Mouse (Mus musculus) spleen, postnatal 36 days (tissue): Measurements from ENCODE around the gene Tmem63a.
"Not testable (repeated sequence)": the region's sequence is repeated elsewhere in the genome, so short reads cannot be mapped to it uniquely, and the experiment has no call there.

Source experiments
- DNase-seq, 2 experiments: peaks; one replicate each; pipeline ENCODE4 v3.0.0; 2022; ENCODE audit warnings: low spot score in 2 of 2, mixed read lengths in 1 of 2

Tmem63a gene

DNA sequence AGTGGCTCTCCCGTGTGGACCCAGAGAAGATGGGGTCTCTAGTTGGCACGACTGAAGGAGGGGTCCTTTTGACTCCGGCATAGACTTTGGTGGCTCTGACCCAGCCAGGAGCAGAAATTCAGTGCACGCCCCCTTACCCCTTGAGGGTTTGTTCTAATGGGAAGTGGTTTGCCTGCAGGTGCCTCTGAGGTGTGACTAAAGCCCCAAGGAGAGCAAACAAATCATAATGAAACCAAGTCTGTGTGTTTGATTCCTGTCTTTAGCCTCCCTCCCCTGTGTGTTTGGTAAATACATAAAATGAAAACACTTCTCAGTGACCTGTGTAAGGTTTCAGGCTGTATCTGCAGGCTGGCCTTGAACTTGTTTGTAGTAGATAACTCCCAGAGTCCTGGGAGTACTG lies 15.9 kb upstream of the Tmem63a start:
- peak; percentile 46 to 57 for DNase-seq

DNA sequence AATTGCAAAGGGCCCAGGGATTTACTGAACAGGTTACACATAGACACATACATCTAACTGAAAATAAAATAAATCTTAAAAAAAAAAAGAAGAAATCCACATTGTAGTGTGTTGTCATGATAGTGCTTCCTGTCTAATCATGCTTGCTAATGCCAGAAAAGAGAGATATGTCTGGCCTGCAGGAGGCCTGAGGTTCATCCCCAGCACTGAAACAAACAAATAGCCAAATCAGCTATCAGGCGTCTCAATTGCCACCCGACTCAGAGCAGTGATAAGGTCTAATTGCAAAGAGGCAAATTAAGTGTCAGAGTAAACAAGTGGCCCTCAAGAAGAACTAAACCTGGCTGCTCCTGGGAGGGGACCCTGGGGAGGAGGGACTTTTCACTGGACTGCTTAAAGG lies 12.5 kb upstream of the Tmem63a start:
- no peak for DNase-seq

DNA sequence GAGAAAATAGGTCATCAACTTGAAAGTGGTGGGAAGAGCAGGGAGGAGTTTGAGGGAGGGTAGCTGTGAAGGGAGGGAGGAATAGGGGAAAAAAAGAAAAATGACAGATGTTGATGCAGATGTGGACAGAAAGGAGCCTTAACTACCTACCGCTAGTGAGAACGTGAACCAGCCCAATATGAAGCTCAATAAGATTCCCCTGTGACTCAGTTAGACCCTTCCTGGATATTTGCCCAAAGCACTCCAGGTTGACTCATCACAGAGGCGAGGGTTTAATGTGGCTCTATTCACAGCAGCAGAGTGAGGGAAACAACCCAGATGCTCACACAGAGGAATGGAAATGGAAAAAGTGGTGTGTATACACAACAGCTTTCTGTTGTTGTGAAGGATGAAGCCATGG lies 11.0 kb upstream of the Tmem63a start:
- no peak for DNase-seq

- no peak for DNase-seq
These were observed 8.5 kb upstream of the Tmem63a start for GRCm38 (mm10) chr1:180933659-180934058.

DNA sequence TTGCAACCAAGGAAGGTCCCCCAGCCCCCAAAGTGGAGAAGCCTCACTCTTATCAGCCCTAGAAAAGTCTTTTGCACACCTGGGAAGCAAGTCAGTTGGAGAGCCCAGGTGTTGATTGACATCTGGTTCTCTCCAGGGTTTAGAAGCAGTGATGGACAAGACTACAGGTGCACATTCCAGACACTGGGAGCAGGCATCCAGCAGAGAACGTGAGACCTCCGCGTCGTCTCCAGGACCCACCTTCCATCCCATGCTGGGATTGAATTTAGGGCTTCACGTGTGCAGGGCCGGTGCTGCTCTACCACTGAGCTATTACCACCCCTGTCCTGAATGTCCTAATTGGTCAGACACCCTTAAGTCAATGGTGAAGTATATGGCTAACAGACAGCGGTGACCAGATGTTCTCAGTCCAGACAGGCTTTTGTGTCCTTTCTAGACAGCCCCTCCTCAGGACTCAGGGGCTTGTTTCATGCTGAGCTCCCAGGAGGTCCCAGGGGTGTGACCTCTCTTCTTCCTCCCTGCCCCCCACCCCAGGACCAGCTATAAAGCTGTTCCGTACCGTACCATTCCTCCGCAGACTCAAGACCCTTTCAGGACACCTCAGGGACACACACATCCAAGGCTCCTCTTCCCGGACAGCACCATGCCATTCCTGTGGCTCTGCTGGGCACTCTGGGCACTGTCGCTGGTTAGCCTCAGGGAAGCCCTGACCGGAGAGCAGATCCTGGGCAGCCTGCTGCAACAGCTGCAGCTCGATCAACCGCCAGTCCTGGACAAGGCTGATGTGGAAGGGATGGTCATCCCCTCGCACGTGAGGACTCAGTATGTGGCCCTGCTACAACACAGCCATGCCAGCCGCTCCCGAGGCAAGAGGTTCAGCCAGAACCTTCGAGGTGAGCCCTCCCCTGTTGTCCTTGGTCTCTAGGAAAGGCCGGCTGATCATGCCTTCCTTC lies 7.4 kb upstream of the Tmem63a start, which contains the start of gene Lefty1:
Lefty1 (plus strand) TSS at position 556 of the 953 bp plus-strand sequence.
- no peak for DNase-seq

DNA sequence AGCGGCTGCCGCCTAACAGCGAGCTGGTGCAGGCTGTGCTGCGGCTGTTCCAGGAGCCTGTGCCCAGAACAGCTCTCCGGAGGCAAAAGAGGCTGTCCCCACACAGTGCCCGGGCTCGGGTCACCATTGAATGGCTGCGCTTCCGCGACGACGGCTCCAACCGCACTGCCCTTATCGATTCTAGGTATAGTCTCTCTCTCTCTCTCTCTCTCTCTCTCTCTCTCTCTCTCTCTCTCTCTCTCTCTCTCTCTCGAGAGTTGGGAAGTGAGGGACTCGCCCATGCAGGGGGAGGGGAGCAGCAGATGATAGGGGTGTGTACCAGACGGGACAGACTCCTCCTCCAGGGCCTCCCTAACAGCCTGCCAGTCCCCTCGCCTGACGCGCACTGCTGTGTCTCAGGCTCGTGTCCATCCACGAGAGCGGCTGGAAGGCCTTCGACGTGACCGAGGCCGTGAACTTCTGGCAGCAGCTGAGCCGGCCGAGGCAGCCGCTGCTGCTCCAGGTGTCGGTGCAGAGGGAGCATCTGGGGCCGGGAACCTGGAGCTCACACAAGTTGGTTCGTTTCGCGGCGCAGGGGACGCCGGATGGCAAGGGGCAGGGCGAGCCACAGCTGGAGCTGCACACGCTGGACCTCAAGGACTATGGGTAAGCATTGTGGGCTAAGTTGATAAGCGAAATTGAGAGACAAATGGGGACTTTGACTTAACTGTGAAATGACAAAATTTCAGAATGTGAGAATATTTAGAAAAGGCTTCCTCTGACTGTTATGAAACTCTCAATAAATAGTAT lies 5.3 kb upstream of the Tmem63a start:
- DNase-seq, result not testable (repeated sequence)

- DNase-seq, result not testable (repeated sequence)
These were observed 4.5 kb upstream of the Tmem63a start for GRCm38 (mm10) chr1:180937631-180938030.

DNA sequence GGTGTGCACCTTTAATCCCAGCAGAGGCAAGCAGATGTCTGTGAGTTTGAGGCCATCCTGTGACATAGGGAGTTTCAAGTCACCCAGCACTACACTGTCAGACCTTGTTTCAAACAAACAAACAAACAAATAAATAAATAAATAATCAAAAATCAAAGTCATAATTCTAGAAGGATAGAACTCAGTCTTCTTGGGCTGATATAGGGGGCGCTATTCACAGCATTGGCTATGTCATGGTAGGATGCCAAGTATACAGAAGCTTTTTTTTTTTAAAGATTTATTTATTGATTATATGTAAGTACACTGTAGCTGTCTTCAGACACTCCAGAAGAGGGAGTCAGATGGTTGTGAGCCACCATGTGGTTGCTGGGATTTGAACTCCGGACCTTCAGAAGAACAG lies 3.4 kb upstream of the Tmem63a start:
- not testable (repeated sequence) for DNase-seq

DNA sequence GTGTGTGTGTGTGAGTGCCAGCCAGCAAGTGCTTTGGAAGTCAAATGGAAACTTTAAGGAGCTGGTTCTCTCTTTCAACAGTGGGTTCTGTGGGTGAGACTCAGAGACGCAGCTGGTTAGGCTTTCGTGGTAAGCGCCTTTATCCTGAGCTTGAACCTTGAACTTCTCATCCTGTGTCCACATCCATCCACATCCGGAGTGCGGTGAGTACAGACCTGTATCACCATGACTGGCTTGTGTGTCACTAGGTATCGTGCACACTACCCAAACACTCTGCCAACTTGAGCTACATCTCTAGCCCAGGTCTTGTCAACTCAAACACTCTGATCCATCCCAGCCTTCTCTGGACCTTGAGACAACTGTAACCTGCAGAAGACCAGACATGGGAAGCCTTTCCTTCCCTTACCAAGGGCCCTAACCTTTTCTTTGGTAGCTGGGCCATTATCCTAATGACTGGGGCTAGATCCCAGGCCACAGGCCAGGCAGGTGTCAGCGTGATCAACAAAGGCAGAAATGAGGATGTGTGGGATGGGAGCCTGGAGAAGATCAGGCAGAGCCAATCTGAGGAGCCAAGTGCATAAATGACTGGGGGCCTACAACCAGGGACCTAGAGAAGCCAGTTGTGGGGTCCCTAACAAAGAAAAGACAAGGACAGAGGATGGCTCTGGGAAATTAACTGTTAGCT lies 1.2 kb upstream of the Tmem63a start:
- DNase-seq, result no peak

DNA sequence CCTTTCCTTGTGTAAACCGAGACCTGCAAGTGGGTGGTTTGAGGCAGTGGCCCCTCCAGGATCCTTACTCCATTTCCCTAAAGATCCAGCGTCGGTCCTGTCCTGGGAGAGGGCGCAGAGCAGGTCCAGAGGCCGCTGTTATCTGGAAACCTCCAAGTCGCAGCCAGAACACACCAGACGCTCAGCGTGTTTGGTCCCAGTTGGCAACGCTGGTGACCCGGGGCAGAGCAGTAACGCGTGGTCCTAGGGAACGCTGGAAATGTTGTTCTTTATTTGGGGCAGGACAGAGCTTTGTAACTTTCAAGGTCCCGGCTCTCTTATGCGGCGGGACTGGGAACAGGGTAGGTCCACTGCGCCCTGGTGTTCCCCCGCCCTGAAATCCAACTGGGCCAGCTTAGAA lies 418 bp upstream of the Tmem63a start:
- DNase-seq, result no peak

- DNase-seq, result no peak
These were observed 994 bp downstream of the Tmem63a start for GRCm38 (mm10) chr1:180943032-180943644.

DNA sequence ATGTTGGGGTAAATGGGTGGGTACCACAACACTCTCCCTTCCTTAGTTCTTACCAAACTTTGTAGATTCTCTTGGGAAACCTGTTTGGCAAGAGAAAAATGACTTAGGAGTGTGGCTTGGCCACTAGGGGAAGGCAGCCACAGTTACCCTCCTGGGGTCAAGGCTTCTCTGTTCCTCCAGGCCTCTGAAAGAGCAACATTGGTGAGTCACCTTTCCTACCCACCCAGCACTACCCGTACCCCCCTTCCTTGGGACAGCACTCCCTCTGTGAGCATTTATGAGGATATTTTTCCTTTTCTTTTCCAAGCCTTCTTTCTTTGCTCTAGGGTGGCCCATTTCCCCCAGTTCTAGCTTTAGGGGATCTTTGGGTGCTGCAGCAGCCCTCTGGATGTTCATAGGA lies 1.8 kb downstream of the Tmem63a start:
- DNase-seq, result no peak

DNA sequence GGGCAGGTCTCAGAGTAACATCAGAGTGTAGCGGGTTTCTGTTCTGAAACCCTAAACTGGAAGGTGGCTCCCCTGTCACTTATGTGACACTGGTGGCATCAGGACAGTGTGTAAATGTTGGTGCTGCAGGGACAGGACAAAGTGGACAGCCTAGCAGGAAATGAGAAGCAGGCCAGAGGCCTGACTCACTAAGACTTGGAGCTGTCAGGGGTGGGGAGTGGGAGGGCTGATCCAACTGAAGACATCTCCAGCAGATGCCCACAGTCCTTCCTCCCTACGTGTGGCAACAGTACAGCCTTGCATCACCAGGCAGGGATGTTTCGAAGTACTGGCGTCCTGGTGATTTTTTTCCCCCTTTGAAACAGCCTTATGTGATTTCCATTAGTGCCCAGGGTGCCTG lies 2.4 kb downstream of the Tmem63a start:
- DNase-seq, result no peak

DNA sequence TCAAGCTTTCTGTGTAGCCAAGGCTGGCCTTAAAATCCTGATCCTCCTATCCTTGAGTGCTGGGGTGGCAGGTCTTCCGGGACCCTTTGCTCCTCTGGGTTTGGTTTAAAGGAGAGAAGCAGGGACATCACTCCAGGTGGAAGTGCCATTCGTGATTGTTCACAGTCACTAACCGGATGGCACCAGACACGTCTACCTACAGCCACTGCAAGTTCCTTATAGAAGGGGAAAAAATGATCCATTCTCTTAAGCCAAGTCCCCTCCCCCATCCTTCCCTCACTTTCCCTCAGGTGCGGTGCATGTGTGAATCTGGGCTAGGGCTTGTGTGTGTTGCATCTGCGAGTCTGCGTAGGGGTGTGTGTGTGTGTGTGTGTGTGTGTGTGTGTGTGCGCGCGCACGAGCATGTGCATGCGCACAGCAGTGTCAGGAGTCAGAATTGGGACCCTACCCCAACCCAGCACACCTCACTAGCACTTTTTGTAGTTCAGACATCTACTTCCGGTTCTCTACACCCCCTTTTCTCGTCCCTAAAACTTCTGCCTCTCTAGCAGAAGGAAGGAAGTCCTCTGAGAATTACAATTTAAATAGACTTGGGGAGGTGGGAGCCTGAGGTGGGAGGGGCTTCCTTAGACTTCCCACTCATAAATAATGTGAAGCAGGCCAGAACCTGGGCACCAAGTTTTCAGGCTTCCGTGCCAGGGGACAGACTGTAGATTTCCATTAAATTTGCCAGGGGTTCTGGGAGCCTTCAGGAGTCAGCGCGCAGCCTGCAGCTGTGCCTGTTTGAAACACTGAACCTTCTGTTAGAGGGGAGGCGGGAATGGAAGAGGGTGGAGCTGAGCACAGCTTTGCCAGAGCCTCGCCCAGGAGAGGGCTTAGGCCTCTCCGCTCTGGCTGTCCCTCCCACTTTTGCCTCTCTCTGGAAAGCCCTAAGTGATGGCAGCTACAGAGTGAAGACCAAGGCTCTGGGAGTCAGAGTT lies 3.1 kb downstream of the Tmem63a start:
- no peak for DNase-seq

GRCm38 (mm10) chr1:180946448-180946847 lies 4.3 kb downstream of the Tmem63a start:
- no peak for DNase-seq

DNA sequence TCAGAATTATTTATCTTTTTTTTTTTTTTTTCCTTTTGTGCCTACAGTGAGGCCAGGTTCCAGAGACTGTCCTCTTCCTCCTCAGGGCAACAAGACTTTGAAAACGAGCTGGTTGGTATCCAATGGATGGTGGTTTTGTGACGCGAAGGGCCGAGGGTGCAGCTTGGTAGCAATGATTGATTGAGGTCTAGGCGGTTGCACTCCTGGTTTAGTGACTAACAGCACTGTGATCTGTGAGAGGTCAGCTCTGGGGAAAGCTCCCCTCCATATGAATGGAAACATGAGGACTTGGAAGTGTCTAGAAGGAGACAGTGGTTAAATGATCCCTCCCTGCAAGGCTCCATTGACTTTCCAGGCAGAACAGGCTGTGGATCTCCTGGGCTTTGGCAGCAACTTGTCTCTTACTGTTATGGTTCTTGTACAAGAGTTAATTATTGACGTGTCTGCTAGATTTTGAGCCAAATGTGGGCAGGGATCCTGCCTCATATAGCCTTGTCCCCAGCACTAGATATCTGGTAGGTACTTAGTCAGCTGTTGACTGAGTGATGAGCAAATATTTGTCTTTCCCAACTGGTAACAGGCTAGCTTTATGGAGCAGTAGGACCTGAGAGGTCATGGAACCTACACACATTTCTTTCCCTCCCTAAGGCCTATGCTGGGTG lies 10.1 kb downstream of the Tmem63a start:
- DNase-seq, result no peak

DNA sequence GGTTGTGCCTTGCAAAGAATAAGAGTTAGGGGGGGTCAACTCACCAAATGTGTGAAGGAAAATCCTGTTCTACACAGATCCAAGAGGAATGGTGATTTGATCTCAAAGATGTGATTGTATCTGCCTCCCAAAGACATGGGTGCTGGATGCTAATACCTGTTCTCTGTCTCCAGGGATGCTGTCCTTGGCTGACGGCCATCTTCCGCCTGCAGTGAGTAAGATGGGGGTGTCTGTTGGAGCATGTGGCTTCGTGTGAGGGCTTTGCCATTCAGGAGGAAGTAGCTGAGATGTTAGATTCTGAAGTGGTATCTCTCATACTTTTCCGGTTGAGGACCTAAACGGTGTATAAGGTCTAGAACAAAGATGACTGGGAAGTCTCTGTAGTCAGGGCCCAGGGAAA lies 10.7 kb downstream of the Tmem63a start:
- DNase-seq, result no peak

- no peak for DNase-seq
These were observed 14.3 kb downstream of the Tmem63a start for GRCm38 (mm10) chr1:180956401-180956800.

- peak in 1 of 2 experiments; percentile 47 for DNase-seq
These were observed 14.8 kb downstream of the Tmem63a start for GRCm38 (mm10) chr1:180956973-180957381.

DNA sequence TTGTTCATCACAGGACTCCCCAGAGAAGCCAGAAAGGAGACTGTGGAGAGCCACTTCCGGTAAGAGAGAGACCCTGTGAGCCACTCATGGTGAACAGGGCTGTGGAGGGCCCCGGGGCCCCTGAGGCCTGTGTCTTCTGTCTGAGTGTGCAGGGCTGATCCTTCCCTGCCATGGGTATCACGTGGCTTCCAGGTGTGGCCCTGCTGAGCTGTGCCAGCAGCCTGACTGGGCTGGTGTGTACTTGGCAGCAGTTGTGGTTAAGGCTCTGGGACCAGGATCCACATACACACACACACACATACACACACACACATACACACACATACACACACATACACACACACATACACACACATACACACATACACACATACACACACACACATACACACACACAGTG lies 15.8 kb downstream of the Tmem63a start:
- no peak for DNase-seq
